Mouse (Mus musculus) spleen, adult 18-20 months (tissue): ENCODE results near the gene Asna1.

ENCODE experiments used
- DNase-seq, 2 experiments: peaks; one replicate each; pipeline ENCODE4 v3.0.0; 2022; ENCODE audit warnings: mixed read lengths in 2 of 2

Gene Asna1

DNA sequence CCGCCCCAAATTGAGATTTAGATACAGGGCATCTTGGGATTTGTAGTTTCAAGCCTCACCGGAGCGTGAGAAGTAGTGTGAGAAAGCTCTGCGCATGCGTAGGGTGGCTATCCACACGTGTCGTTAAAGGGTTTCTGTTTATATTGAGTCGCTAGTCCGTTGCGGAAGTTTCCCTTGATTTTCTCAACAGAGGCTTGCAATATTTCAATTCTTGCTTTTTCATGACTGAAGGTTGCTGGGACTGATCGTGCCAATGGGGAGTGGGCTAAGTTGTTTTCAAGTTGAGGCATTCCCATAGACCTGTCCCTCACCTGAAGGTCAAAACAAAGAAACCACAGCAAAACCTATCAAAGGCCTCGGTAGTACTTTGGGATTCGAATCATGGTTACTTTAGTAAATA is 9.7 kb upstream of the Asna1 start:
- DNase-seq: peak; percentile 64 to 73

DNA sequence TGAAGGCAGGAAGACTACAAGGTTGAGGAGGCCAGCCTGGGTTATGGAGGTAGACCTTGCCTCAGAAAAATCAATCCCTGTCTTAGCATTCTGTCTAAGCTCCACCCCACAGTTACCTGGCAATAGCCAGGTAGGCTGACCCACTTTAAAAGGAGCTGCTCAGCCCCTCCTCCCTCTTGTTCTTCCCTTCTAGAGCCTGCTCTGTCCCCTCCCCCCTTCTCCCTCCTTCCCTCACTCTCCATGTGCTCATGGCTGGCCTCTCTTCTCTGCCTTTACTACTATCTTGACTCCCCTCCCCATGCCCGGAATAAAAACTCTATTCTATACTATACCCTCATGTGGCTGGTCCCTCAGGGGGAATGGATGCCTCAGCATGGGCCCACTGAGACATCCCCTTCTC is 8.8 kb upstream of the Asna1 start:
- DNase-seq: no peak

DNA sequence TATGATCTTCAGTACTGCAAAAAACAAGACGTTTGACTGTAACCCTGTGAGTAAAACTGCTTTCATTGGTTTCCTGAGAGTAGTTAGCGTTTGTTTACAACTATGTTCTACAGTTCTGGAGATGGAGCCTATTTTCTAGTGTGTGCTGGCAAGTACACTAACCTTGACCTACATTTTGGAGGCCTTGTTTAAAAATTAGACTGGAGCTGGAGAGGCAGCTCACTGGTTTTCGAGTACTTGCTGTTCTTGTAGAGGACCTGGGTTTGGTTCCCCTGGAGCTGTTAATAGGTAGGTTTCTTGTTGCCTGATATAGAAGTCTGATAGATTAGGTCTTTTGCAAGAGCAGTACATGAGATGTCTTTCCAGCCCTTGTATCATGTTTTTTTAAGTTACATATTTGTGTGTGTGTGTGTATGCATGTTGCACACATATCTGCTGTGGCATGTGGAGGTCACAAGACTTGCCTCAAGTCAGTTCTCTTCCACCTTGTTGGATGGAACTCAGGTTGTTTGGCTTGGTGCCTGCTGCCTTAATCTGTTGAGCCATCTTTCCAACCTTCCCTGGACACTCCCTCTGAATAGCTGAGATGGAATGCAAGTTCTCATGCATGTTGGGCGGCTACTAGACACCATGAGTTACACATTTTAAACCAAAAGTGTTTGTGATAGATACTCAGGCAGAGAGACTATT is 7.7 kb upstream of the Asna1 start:
- no peak for DNase-seq

DNA sequence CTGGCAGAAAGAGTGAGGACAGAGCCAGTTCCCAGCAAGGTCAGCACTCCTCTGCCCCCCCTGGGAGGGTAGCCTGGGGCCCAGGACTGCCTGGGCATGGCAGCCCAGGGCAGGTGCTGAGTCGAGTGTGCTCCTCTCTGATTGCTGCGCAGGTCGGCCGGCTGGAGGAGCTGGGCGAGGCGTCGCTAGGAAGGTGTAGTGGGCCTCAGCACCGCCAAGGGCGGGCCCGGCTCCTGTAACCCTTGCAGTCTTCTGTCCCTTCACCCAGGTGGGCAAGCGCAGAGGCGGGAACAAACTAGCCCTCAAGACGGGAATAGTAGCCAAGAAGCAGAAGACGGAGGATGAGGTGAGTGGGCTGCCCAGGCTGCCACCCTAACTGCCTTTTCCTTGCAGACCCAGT is 4.2 kb upstream of the Asna1 start:
- no peak for DNase-seq

DNA sequence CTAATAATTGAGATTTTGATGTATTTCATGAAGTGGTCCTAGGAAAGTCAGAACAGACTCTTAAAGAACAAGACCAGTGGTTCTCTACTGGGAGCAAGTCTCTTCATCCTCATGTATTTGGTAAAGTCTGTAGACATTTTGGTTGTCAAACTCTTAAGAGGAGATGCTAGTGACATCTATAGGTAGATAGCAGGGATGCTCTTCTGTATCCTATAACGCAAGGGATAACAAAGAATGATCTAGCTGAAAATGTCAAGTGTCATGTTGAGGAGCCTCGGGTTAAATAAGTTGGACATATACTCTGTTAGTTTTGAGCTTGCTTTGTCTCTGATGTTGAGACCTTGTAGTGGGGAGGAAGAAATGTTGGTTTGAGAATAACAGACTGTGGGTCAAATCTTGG is 2.8 kb upstream of the Asna1 start:
- DNase-seq: no peak

DNA sequence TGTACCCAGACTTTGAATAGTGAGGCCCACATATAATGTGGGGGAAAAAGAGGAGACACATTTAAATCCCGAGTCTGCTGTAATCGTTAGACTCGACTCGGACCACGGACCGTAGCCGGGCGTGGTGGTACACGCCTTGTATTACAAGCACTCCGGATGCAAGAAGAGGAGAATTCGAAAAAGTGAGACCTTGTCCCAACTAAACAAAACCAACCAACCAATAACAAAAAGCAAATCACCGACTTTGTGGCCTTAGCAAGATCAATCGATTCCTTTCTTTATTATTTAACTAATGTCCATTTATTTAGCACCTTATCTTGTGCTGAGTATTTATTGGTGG is 2.4 kb upstream of the Asna1 start:
- no peak for DNase-seq

DNA sequence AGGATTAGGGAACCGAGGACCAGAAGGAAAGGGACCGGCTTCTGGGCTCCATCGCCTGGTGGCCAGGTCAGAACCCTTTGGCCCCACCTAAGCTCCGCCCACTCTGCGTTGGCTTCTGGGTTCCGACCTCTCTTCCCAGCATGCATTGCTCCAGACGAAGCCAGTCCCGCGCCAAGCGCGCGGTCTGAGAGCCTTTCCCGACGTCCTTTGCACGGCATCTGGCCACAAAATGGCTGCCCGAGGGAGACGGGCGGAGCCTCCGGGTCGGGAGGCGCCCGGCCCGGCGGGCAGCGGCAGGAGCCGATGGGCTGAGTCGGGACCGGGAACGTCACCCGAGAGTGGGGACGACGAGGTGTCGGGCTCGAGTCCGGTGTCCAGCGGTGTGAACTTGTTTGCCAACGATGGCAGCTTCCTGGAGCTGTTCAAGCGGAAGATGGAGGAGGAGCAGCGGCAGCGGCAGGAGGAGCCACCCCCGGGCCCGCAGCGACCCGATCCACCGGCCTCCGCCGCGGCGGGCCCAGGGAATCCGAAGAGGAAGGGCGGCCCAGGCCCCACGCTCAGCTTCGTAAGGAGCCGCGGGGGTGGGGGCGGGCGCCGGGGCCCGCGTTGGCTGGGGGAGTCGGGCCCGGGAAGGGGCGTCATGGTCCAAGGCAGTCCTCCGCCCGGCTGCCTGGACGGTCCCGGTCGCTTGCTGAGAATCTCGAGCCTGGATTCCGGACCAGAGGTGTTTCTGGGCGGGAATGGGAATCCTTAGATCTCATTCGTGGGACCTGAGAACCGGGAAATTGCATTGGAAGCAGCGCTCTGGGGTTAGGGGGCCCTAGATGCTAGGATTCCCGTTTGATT is 1.8 kb upstream of the Asna1 start, which contains the start of gene Trir:
TSS of gene Trir (plus strand) at position 154 of the 846 bp plus-strand sequence.
- peak; percentile 93 to 94 for DNase-seq

DNA sequence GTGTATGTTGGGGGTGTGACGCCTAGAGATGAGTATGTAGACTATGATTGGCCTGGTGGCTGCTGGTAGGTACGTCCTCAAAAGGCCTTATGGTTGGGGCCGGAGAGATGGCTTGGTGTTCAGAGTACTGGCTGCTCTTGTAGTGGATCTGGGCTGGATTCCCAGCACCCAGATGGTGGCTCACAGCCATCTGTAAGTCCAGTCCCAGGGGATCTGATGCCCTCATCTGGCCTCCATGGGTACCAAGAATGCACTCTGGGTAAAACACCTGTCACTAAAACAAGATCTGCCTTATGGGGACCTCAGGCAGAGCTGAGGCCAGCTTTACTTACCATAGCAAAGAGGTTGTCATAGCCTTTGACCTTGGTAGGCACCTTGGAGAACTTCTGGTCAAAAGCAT is 1.2 kb downstream of the Asna1 start:
- DNase-seq: no peak

DNA sequence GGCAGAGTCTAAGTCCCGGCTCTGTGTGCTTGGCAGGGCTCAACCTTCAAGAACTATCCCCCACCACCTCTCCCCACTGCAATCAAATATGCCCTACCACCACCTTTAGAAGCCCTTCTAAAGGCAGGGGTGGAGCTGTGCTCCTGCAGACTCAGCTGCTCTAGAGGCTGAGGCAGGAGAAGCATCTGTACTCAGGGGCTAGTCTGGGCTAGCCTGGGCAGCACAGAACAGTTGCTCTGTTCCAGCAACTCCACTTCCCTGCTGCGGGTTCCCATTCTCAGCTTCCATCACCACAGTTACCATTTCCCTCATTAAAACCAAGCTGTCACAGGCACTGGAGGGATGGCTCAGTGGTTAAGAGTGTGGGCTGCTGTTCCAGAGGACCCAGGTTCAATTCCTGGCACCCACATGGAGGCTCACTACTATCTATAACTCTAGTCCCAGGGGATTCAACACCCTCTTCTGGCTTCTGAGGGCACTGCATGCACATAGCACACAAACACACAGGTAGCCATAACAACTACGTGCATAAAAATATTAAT is 3.5 kb downstream of the Asna1 start:
- DNase-seq: no peak

DNA sequence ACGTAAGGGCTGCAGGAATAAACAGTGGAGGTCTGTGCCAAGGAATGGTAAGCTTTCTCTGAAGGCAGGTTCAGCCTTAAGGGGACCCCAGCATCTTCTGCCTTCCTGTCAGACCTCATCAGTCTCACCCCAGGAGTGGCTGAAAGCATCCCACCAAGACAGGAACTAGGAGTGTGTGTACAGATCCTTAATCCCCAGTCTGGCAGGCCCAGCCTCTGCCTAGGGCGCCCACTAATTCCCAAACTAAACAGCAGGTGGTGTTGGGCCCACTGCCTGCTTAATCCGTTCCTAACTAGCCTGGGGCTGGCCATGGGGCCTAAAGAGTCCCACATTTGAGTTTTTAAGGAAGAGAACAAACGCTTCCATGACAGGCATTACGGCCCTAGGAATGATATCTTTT is 7.9 kb downstream of the Asna1 start:
- no peak for DNase-seq

DNA sequence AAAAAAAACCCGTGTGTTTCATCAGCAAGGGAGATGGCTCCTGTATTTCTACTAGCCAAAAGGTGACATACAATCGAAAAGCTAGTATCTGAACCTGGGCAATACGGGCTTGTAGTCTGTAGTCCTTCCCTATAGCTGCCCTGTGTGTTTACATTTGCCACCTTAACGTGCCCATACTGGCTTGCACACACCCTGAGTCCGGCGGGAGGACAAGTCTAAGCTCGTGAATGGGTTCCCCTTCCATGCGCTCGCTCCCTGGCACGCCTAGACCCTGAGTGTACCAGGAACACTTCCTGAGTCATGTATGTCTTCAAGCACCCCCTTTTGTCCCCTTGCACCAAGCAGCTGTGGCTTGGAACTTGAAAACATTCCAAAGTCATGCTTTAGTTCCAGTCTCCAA is 8.4 kb downstream of the Asna1 start:
- DNase-seq: no peak

DNA sequence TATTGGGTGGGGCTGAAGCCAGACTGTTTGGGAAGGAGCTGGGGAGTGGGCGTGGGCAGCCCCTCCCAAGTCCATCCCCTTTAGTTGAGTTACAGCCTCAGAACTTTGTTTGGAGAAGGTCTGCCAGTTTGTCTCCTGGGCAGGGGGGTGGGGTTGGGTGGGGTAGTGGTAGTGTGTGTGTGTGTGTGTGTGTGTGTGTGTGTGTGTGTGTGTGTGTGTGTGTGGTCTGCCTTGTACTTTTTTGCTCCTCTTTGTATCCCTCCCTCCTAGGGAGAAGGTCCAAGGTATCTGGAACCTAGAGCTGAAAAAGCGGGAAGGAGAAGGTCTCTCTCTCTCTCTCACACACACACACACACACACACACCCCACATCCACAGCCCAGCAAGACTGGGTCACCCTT is 10.7 kb downstream of the Asna1 start, which contains the start of gene Best2:
TSS of gene Best2 (minus strand) at position 101 of the 400 bp plus-strand sequence.
- DNase-seq: no peak

DNA sequence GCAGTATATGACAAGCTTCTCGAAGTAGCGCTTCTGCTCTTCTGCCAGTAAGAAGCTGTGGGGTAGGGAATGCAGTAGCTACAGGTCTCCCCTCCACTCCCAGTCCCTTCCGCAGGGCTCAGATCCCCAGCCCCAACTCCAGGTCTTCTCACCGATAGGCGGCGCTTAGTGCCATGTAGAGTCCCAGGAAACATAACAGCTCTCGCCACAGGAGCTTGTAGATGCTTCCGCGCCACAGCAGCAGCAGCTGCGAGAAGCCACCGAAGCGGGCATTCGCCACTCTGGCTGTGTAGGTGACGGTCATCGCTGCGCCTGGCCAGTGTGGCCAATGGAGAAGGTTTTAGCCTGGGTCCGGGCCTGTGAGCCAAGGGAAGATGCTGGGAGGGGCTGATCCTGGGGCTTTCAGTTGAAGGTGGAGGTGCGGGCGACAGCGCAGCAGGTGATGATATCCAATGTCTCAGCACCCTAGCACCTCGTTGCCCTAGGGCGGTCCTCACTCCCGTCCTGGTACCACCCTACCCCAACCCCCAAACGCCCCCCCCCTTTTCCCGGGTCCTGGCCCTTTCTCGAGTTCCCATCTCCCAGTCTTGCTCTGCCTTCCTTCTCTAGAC is 11.7 kb downstream of the Asna1 start:
- peak; percentile 56 to 74 for DNase-seq

DNA sequence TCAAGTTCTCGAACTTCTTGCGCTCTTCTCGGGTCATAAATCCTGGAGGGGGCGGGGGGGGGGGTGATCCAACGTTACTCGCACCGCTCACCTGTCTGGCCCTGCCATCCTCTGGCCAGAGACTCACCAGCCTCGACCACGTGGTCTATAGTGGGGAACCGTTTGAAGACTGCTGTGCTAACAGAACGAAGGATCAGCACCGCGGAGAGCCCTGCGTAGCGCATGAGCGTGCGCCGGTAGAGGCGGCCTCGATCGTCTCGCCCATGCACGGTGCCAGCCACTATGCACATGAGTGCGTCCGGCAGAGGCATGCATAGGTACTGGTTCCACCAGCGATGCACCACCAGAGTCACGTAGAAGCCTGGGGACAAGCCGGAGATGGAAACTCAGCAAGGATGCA is 13.8 kb downstream of the Asna1 start:
- DNase-seq: no peak

DNA sequence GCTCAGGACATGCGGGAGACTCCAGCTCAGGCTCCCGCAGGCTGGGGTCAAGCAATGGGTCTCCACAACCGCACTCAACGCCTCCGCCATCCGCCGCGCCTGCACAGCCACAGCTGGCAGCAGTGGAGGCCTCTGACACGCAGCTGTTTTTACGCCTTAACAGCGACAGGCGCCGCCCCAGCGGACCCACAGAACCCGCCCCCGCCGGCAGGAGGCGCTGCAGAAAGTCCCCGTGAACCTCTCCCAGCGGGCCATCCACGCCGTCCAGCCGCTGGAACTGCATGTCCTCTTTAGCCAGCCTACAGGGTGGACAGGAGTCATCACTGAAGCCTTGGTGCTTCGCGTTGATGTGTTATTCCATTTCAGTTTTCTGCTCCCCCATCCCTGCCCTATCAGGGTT is 17.4 kb downstream of the Asna1 start:
- DNase-seq: no peak

DNA sequence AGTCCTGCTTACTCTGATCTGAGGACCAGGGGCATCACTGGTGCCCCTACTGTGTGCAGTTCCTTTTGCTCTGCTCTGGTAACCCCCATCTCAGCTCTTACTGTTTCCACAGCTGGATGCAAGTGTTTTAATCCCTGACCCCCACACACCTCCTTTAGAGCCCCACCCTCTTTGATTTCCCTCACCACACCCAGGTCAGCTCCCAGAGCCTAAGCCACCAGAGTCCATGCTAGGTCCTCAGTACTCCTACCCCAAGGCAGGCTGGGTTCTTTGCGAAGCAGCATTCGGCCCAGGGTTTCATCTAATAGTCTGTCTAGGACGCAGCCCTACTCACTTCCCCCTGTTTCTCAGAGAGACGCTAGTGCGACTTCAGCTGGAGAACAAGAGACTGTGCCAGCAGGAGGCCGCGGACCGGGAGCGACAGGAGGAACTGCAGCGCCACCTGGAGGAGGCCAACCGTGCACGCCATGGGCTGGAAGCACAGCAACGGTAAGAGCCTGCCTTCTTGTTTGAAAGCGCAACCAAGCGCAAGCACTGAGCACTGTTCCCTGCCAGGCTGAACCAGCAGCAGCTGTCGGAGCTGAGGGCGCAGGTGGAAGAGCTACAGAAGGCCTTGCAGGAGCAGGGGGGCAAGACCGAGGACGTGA is 27.3 kb downstream of the Asna1 start:
- DNase-seq: peak; percentile 82 to 93

DNA sequence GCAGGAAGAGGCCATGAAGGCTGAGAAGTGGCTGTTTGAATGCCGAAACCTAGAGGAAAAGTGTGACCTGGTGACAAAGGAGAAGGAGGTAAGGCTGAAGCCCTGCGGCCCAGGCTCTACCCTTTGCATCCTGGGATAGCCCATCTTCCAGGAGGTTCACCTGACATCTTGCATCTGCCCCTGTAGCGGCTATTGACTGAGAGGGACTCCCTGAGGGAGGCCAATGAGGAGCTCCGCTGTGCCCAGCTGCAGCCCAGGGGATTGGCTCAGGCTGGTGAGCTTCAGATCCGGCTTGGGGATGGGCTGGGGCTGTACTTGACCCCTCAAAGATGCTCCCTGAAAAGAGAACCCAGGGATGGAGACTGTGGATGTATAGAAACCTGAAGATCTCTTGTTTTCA is 28.1 kb downstream of the Asna1 start:
- DNase-seq: no peak

DNA sequence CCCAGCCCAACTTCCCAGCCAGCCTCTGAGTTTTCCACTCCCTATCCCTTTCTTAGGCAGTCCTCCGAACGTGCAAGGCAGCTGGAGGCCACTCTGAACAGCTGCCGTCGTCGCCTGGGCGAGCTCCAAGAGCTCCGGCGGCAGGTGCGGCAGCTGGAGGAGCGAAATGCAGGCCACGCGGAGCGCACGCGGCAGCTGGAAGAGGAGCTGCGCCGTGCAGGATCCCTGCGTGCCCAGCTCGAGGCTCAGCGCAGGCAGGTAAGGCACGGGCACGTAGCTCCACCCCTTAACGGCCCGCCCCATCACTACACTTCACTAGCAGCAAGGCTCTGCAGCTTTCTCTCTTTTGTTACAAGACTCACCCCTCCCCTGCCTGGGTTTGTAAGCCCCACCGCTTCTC is 29.4 kb downstream of the Asna1 start:
- DNase-seq: no peak

DNA sequence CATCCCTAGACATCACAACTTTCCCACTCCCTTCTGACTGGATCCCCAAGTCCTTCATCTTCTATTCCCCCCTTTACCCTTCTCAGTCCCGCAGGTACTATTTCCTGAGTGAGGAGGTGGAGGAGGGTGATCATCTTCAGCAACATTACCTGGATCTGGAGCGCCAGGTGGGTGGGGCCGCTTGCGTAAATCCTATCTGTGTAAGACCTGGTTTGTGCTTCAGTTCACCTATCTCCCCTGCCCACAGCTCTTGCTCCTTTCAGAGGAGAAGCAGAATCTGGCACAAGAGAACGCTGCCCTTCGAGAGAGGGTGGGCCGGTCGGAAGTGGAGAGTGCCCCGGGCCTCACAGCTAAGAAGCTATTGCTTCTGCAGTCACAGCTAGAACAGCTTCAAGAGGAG is 30.7 kb downstream of the Asna1 start:
- no peak for DNase-seq

DNA sequence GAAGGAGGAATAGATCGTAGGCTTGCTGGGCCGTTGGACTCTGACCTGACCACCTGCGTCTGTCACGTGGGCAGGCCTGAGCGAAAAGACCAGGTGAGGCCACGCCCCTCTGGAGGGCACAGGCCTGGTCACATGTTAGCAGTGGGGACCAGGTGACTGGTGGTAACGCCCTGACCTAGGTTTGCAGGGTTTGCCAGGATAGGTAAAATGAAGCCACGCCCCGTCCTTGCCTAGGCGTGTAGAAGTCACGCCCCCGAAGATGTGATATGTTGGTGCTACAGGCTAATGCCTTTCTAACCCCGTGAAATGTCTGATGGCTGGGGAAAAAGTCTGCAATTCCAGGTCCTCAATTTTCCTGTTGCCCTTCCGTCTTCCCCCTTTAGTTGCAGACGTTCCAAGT is 34.2 kb downstream of the Asna1 start:
- DNase-seq: no peak

DNA sequence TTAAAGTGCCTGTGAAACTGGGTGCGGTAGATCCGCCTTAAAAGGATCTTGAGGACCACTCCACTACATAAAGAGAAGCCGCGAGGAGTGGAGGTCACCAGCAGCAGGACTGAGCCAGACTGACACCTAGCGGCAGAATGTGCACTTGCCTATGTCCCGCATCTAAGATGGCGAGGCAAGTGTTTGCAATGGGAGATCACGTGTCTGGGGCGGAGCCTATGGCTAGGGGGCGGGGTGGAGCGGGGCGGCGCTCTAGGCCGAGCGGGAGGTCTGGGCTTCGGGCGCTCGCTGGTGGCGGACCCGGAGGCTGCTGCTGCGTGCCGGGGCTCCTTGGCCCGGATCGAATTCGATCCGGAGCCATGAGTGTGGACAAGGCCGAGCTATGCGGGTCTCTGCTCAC is 34.7 kb downstream of the Asna1 start, which contains the start of gene Hook2:
TSS of gene Hook2 (plus strand) at position 255 of the 400 bp plus-strand sequence.
- DNase-seq: peak; percentile 94 to 97

DNA sequence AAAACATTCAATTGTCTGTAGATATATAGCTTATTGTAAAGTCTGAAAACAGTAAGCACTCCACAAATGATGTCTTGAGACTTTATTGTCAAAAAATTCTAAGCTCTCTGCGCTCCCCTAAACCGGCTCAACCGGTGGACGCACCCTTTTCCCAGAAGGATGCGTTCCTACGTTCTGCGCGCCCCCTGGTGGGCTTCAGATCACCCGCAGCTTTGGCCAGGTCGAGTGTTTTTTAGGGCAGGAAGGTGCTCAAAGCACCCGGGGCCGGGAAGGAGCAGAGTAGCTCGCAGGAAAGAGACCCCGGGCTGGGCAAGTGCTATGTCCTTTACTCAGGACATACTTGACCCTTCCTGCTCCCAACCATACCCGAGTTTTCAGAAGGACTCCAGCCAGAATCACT is 35.3 kb downstream of the Asna1 start:
- DNase-seq: peak; percentile 80 to 92

DNA sequence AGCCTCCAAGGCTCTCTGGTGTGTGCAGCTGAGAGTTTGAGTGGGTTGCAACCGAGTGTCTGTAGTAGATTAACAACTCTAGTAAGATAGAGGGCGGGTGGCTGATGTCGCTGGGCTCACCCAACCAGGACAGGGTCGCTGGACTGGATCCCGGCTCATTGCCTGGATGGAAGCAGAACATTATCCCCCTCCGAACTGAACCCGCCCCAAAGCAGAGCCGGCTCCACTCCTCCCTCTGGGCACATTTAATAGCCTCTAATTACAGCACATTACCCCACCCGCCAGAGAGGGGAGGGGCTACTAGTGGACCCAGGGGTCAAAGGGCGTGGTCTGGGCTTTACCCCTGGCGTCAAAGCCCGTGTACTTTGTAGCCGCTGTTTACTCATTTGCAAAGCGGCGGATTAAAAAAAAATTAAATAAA is 35.8 kb downstream of the Asna1 start:
- DNase-seq: no peak
